In the genomic region with DNA sequence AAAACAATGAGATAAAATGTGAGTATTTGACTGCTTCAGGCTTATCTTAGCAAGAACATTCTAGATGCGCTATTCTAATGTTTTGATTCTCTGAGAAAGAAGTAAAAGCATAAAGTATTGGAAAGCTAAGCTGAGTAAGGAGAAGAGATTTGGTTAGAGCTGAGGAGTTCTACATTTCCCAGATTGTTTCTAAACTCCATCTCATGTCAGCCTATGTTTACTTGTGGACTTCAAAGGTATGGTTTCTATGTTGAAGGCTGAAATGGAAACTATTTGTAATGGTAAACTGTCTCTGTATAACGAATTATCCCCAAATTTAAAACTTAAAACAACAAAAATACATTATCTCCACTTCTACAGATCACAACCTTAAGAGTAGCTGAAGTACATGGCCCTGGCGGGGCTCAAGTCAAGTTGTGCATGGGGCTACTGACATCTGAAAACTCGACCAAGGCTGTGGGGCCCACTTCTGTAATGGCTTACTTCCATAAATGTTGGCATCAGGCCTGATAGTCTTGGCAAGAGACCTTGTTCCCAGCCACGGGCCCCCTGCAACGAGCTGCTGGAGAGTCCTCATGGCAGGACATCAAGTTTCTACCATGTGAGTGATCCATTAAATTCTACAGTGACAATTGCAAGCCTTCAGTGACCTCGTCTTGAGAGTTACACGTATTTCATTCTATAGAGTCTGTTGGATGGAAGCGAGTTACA, we compare ENCODE assay signal across 11 mouse cellular contexts.
DNase-seq lines count a peak whose midpoint lies in the region; TF ChIP-seq lines count a peak whose summit lies in the region.
"Had no signal": no experiment of that assay in that cellular context is flagged by ENCODE, and none has a peak within 500 bp of the region (broad histone marks: within the 10 kb centered on the region; RNA-seq: fewer than 3 reads in every experiment).

No protein-coding gene starts in this region.

- 39% methylated on average over 9 of the region's 9 CpGs for WGBS in heart, adult 2 months

- no peak overlapping the region for H3K4me3 ChIP-seq in heart, adult 2 months
- H3K4me3 ChIP-seq: limb, embryonic 12.5 days; myocyte had no signal

- no peak overlapping the region for H3K27ac ChIP-seq in heart, adult 2 months
- H3K27ac ChIP-seq: limb, embryonic 12.5 days had no signal

- intact Hi-C loops in heart, adult 2 months (cut with DNase I), result no loop called here
- intact Hi-C loops in heart, postnatal 25 days (cut with DNase I), result no loop called here

- no peaks in the 10 kb centered on the region for H3K4me1 ChIP-seq in heart, adult 2 months (ENCODE audit: control insufficient read depth, insufficient read depth, low read length)

- peak; percentile 24 to 26 for DNase-seq in heart, adult 2 months
- DNase-seq in heart, postnatal 25 days (ENCODE audit: low spot score), result no peak
- peak; percentile 53 for DNase-seq in brain, embryonic 14.5 days (ENCODE audit: low read depth)
- DNase-seq in cerebellum, adult 9-10 months, result peak; percentile 91
- DNase-seq in heart, postnatal 4 days, result peak; percentile 69
- no peak for DNase-seq in thymus, postnatal 10 days (ENCODE audit: low spot score in 2 of 2)
- DNase-seq in gastrocnemius, adult 8-10 months (ENCODE audit: low spot score in 2 of 2), result no peak
- DNase-seq: adrenal gland, postnatal 36 days; gastrocnemius, postnatal 14 days had no signal

- no peak overlapping the region for H3K9ac ChIP-seq in heart, adult 2 months (ENCODE audit: low read depth, low read length)
- H3K9ac ChIP-seq: limb, embryonic 12.5 days had no signal

- no peaks in the 10 kb centered on the region for H3K27me3 ChIP-seq in heart, adult 2 months (ENCODE audit: control insufficient read depth, insufficient read depth, low read length)

- no peak for TF ChIP-seq POLR2A in heart, adult 2 months (IDR thresholded peaks at IDR 0.05; ENCODE audit: insufficient read depth, low read depth, low read length)
- TF ChIP-seq POLR2A in brain, embryonic 14.5 days (IDR thresholded peaks at IDR 0.05; ENCODE audit: borderline replicate concordance, extremely low read depth, insufficient read depth, insufficient read length, poor library complexity, severe bottlenecking), result no peak

- no peaks in the 10 kb centered on the region for H3K36me3 ChIP-seq in heart, adult 2 months (ENCODE audit: control insufficient read depth, insufficient read depth, low read length)
- H3K36me3 ChIP-seq: limb, embryonic 12.5 days had no signal

- no peak for TF ChIP-seq EP300 in heart, adult 2 months (IDR thresholded peaks at IDR 0.05; ENCODE audit: insufficient read depth, low read depth, low read length)

- H3K79me2 ChIP-seq in heart, adult 2 months (replicated peaks; ENCODE audit: control insufficient read depth, insufficient read depth, low read length), result no peaks in the 10 kb centered on the region

- TF ChIP-seq CTCF in heart, adult 2 months (IDR thresholded peaks at IDR 0.05), result no peak
- no peak for TF ChIP-seq CTCF in brain, embryonic 14.5 days (IDR thresholded peaks at IDR 0.05; ENCODE audit: borderline replicate concordance, extremely low read depth, insufficient read depth, insufficient read length)

Comparison
In these comparisons a context has a peak if more than half of its experiments do, and no peak if none do; other contexts are left out.
1. DNase-seq: peak in heart, adult 2 months (2 of 2), brain, embryonic 14.5 days (single experiment), cerebellum, adult 9-10 months (single experiment) and heart, postnatal 4 days (single experiment); none in heart, postnatal 25 days (single experiment), thymus, postnatal 10 days (0 of 2) and gastrocnemius, adult 8-10 months (0 of 2).